Mouse (Mus musculus) heart, adult 11 months (tissue): ENCODE results near the gene Cyp4f18.

Experiments
- DNase-seq: peaks from one replicate; pipeline ENCODE4 v3.0.0; 2022

Cyp4f18 gene

GRCm38 (mm10) chr8:71974211-71974610, 35.2 kb downstream of the Cyp4f18 start:
- DNase-seq: no peak

- DNase-seq: peak; percentile 65
Observed at GRCm38 (mm10) chr8:71971945-71972344, 37.5 kb downstream of the Cyp4f18 start.

GRCm38 (mm10) chr8:71968636-71969035, 40.8 kb downstream of the Cyp4f18 start:
- DNase-seq: no peak

GRCm38 (mm10) chr8:71968100-71968499, 41.3 kb downstream of the Cyp4f18 start:
- peak; percentile 2 for DNase-seq

GRCm38 (mm10) chr8:71967261-71967660, 42.2 kb downstream of the Cyp4f18 start:
- DNase-seq: peak; percentile 62

GRCm38 (mm10) chr8:71966411-71966810, 43.0 kb downstream of the Cyp4f18 start:
- peak; percentile 25 for DNase-seq

GRCm38 (mm10) chr8:71965166-71965565, 44.3 kb downstream of the Cyp4f18 start:
- DNase-seq: peak; percentile 48

GRCm38 (mm10) chr8:71964051-71964450, 45.4 kb downstream of the Cyp4f18 start:
- peak; percentile 71 for DNase-seq

GRCm38 (mm10) chr8:71961796-71962195, 47.6 kb downstream of the Cyp4f18 start:
- peak; percentile 72 for DNase-seq

GRCm38 (mm10) chr8:71960483-71960882, 48.9 kb downstream of the Cyp4f18 start:
- peak; percentile 34 for DNase-seq

GRCm38 (mm10) chr8:71954666-71955065, 54.8 kb downstream of the Cyp4f18 start:
- peak; percentile 64 for DNase-seq

GRCm38 (mm10) chr8:71952961-71953700, 56.3 kb downstream of the Cyp4f18 start:
- DNase-seq: peak; percentile 70

- peak; percentile 53 for DNase-seq
Observed at GRCm38 (mm10) chr8:71952489-71952888, 56.9 kb downstream of the Cyp4f18 start.

- DNase-seq: peak; percentile 78
Observed at GRCm38 (mm10) chr8:71951436-71952161, 57.8 kb downstream of the Cyp4f18 start.

GRCm38 (mm10) chr8:71950482-71951221, 58.8 kb downstream of the Cyp4f18 start, which contains the start of gene Zfp961:
Gene Zfp961 (plus strand): TSS chr8:71951038.
- peak; percentile 100 for DNase-seq

- peak; percentile 53 for DNase-seq
Observed at GRCm38 (mm10) chr8:71948624-71949023, 60.8 kb downstream of the Cyp4f18 start.

- DNase-seq: peak; percentile 45
Observed at GRCm38 (mm10) chr8:71941776-71942175, 67.7 kb downstream of the Cyp4f18 start.

GRCm38 (mm10) chr8:71940293-71941208, 68.9 kb downstream of the Cyp4f18 start:
- DNase-seq: peak; percentile 78
